8 mouse cellular contexts compared by ENCODE assay signal in the genomic region with DNA sequence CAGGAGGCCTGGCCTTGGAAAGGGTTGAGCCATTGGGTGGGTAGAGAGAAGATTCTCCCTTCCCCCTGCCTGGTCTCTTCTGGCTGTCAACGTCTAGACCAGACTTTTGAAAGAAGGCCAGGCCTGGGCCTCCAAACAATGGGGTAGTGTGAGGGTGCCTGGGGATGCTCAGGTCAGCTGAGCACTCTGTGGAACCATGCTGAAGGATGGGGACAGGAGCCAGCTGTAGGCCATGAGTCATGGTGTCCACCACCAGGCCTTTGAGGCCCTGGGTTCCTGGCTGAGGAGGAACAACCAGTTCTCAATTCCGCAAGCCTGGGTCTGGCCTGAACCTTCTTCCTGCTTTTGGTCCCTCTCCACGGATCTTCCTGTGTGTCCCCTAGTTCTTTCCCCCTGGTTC. TPM values are rescaled to one million over a fixed set of nuclear protein-coding genes. Genes with fewer than 3 reads are reported as not detected.
A peak's percentile ranks its signal among the peaks of the same experiment; 100 is the strongest.
DNase-seq lines count a peak whose midpoint lies in the region; ATAC-seq and TF ChIP-seq lines count a peak whose summit lies in the region.

No protein-coding gene starts in this region.

- H3K36me3 ChIP-seq in heart, adult 2 months (ENCODE audit: control insufficient read depth, insufficient read depth, low read length) = no peaks in the 10 kb centered on the region
- H3K36me3 ChIP-seq in kidney, embryonic 16.5 days (ENCODE audit: insufficient read depth, low read length) = no peaks in the 10 kb centered on the region

- 56% methylated on average over 3 of the region's 3 CpGs for WGBS in heart, adult 2 months
- 67% methylated on average over 3 of the region's 3 CpGs for WGBS in kidney, embryonic 16.5 days

- no peak for TF ChIP-seq EP300 in heart, adult 2 months (IDR thresholded peaks at IDR 0.05; ENCODE audit: insufficient read depth, low read depth, low read length)

- no peak for TF ChIP-seq POLR2A in heart, adult 2 months (IDR thresholded peaks at IDR 0.05; ENCODE audit: insufficient read depth, low read depth, low read length)

- no peaks in the 10 kb centered on the region for H3K79me2 ChIP-seq in heart, adult 2 months (replicated peaks; ENCODE audit: control insufficient read depth, insufficient read depth, low read length)

- no peaks in the 10 kb centered on the region for H3K9me3 ChIP-seq in kidney, embryonic 16.5 days (ENCODE audit: low read length)

- H3K4me2 ChIP-seq in kidney, embryonic 16.5 days (replicated peaks; ENCODE audit: low read depth, low read length) = no peak overlapping the region

- no peak overlapping the region for H3K4me3 ChIP-seq in heart, adult 2 months
- H3K4me3 ChIP-seq in kidney, embryonic 16.5 days (ENCODE audit: low read length) = no peak overlapping the region

- H3K9ac ChIP-seq in heart, adult 2 months (ENCODE audit: low read depth, low read length) = no peak overlapping the region
- no peak overlapping the region for H3K9ac ChIP-seq in kidney, embryonic 16.5 days (replicated peaks; ENCODE audit: low read length)

- TF ChIP-seq CTCF in heart, adult 2 months (IDR thresholded peaks at IDR 0.05) = no peak

- ATAC-seq in kidney, embryonic 16.5 days (ENCODE audit: low FRiP score, low TSS enrichment) = no peak

- H3K27me3 ChIP-seq in heart, adult 2 months (ENCODE audit: control insufficient read depth, insufficient read depth, low read length) = no peaks in the 10 kb centered on the region
- H3K27me3 ChIP-seq in kidney, embryonic 16.5 days (ENCODE audit: insufficient read depth, low read length) = no peaks in the 10 kb centered on the region

- peaks cover 2% of the 10 kb centered on the region for H3K4me1 ChIP-seq in heart, adult 2 months (ENCODE audit: control insufficient read depth, insufficient read depth, low read length)
- H3K4me1 ChIP-seq in kidney, embryonic 16.5 days (ENCODE audit: insufficient read depth, low read length) = no peaks in the 10 kb centered on the region

- peak; percentile 45 to 58 for DNase-seq in layer of hippocampus, adult 8-10 months (ENCODE audit: low spot score in 2 of 2)
- no peak for DNase-seq in layer of hippocampus, postnatal 14 days (ENCODE audit: low spot score in 2 of 2)
- DNase-seq in NIH3T3 (ENCODE audit: low read depth) = peak; percentile 53
- peak in 1 of 2 experiments; percentile 68 for DNase-seq in heart, adult 2 months
- peak; percentile 43 for DNase-seq in lung, postnatal 25 days (ENCODE audit: low spot score)
- DNase-seq in B cell, adult 2 months = no peak
- DNase-seq in T-cell, adult 2 months (ENCODE audit: low spot score) = no peak

- intact Hi-C loops in heart, adult 2 months (cut with DNase I) = no loop called here

- peak overlapping the region; percentile 31; the same call in 1 of the 2 replicates for H3K27ac ChIP-seq in heart, adult 2 months
- H3K27ac ChIP-seq in kidney, embryonic 16.5 days (ENCODE audit: low read length) = no peak overlapping the region

RNA-seq across cellular contexts. Expression of a gene that starts 8.2 kb away (rescaled TPM):
- 10 to 100 TPM in 2 of 4 experiments, 1 to 10 TPM in 2; 3.8 to 13.5 (median 8.5) TPM for total RNA-seq in layer of hippocampus, adult 8-10 months (2022)
- 1 to 10 TPM; 6.0 to 6.8 TPM for total RNA-seq in layer of hippocampus, postnatal 14 days (2021)
- 1 to 10 TPM; 2.7 to 3.1 TPM for total RNA-seq in heart, adult 2 months (2021)
- 3.7 and 4.4 TPM in 2 replicates for polyA plus RNA-seq in heart, adult 2 months (2012; rRNA removed)
- 5.6 and 9.5 TPM in 2 replicates for polyA plus RNA-seq in kidney, embryonic 16.5 days (2015; fragmentation: Nextera tagmentation; extraction: Ambion mirVana)

RNA-seq across cellular contexts. Expression of a gene that starts 20.0 kb away (rescaled TPM):
- 10 to 100 TPM; 27.2 to 36.7 (median 33.1) TPM for total RNA-seq in layer of hippocampus, adult 8-10 months (2022)
- 10 to 100 TPM; 15.2 to 19.1 TPM for total RNA-seq in layer of hippocampus, postnatal 14 days (2021)
- 1 to 10 TPM; 5.9 to 6.7 TPM for total RNA-seq in heart, adult 2 months (2021)
- polyA plus RNA-seq in heart, adult 2 months (2012; rRNA removed) = 12.5 and 14.5 TPM in 2 replicates
- polyA plus RNA-seq in kidney, embryonic 16.5 days (2015; fragmentation: Nextera tagmentation; extraction: Ambion mirVana) = 22.6 and 25.0 TPM in 2 replicates

RNA-seq across cellular contexts. Expression of a gene that starts 39.6 kb away (rescaled TPM):
- 100 to 1,000 TPM; 394 to 417 (median 404) TPM for total RNA-seq in layer of hippocampus, adult 8-10 months (2022)
- total RNA-seq in layer of hippocampus, postnatal 14 days (2021) = 100 to 1,000 TPM; 376 to 400 TPM
- total RNA-seq in heart, adult 2 months (2021) = 100 to 1,000 TPM; 129 TPM
- polyA plus RNA-seq in heart, adult 2 months (2012; rRNA removed) = 116 and 147 TPM in 2 replicates
- 217 and 219 TPM in 2 replicates for polyA plus RNA-seq in kidney, embryonic 16.5 days (2015; fragmentation: Nextera tagmentation; extraction: Ambion mirVana)

Comparison
In these comparisons a context has a peak if more than half of its experiments do, and no peak if none do; other contexts are left out.
1. DNase-seq: peak in layer of hippocampus, adult 8-10 months (2 of 2), NIH3T3 (single experiment) and lung, postnatal 25 days (single experiment); none in layer of hippocampus, postnatal 14 days (0 of 2), B cell, adult 2 months (0 of 2) and T-cell, adult 2 months (single experiment).